Mouse (Mus musculus) olfactory bulb, adult 2 months (tissue): ENCODE results near the gene Cchcr1. TPM values are rescaled to one million over a fixed set of nuclear protein-coding genes. Genes with fewer than 3 reads are reported as not detected.
"Not testable (repeated sequence)": the region's sequence is repeated elsewhere in the genome, so short reads cannot be mapped to it uniquely, and the experiment has no call there.

ENCODE experiments used
- H3K27ac ChIP-seq: fragments of 200-500 bp; 2 replicates; pipeline ENCODE4 v1.5.1; 2012; ENCODE audit warnings: low read depth, low read length; ENCODE audit not compliant: insufficient read depth
- H3K4me1 ChIP-seq: fragments of 200-500 bp; 2 replicates; pipeline ENCODE4 v1.6.1; 2012; ENCODE audit warnings: low read length; ENCODE audit not compliant: control insufficient read depth, insufficient read depth
- H3K4me3 ChIP-seq: fragments of 200-500 bp; 2 replicates; pipeline ENCODE4 v1.5.1; 2012; ENCODE audit warnings: mild to moderate bottlenecking, low read depth, low read length, moderate library complexity; ENCODE audit not compliant: insufficient read depth
- CTCF ChIP-seq: fragments of 200-500 bp; IDR thresholded peaks from 2 replicates; pipeline ENCODE4 v1.5.1; 2012; ENCODE audit warnings: low read depth, mild to moderate bottlenecking, low read length, moderate library complexity; ENCODE audit not compliant: insufficient read depth
- POLR2A ChIP-seq: fragments of 200-500 bp; IDR thresholded peaks from 2 replicates; pipeline ENCODE4 v1.6.1; 2012; ENCODE audit warnings: mild to moderate bottlenecking, low read depth, low read length, moderate library complexity; ENCODE audit not compliant: insufficient read depth
- WGBS: fragments of 180-500 bp; shearing (Covaris S2); methylation state at CpG from one replicate; pipeline ENCODE4 v1.1.7; 2018; 5-methylcytosine and 5-hydroxymethylcytosine counted together
- polyA plus RNA-seq: library from polyadenylated mRNA; stranded (reverse); fragments of >200 nt; gene quantifications from 2 replicates; pipeline ENCODE4 v1.2.4, GENCODE M21; 2012; ENCODE audit warnings: low replicate concordance; ENCODE audit not compliant: missing spikeins, insufficient read depth, insufficient read length

Gene Cchcr1
- polyA plus RNA-seq, 1 experiment = not detected

GRCm38 (mm10) chr17:35502226-35502625, 14.7 kb upstream of the Cchcr1 start:
- Histone ChIP-seq H3K4me3 (no peak overlapping the region), H3K27ac (no peak overlapping the region), H3K4me1 (no peaks in the 10 kb centered on the region)
- WGBS = 30% methylated on average over 6 of the region's 6 CpGs
- TF ChIP-seq CTCF (no peak), POLR2A (no peak)

DNA sequence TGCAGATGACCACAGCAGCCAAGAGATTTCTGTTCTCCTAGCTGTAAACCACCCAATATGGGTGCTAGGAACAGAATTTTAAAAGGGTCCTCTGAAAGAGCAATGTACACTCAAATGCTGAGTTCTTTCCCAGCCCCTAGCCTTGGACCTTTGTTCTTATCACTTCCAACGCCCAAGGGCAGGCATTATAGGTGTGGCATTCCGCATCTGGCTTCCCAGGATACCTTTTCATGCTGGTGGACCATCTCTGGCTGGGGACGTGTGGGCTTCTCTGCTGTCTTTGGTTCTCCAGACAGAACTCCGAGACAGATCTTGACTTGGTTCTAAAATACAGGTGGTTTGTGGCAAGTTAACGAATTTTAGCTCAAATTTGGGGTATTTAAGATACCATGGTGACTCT, 14.1 kb upstream of the Cchcr1 start:
- H3K27ac ChIP-seq = no peak overlapping the region
- 75% methylated on average over 5 of the region's 5 CpGs for WGBS
- H3K4me1 ChIP-seq = no peaks in the 10 kb centered on the region
- no peak overlapping the region for H3K4me3 ChIP-seq
- no peak for TF ChIP-seq POLR2A
- no peak for TF ChIP-seq CTCF

- TF ChIP-seq POLR2A (no peak), CTCF (no peak)
- Histone ChIP-seq H3K27ac (no peak overlapping the region), H3K4me3 (no peak overlapping the region), H3K4me1 (no peaks in the 10 kb centered on the region)
- WGBS = 49% methylated on average over 5 of the region's 5 CpGs
These were observed 13.1 kb upstream of the Cchcr1 start for GRCm38 (mm10) chr17:35503849-35504248.

DNA sequence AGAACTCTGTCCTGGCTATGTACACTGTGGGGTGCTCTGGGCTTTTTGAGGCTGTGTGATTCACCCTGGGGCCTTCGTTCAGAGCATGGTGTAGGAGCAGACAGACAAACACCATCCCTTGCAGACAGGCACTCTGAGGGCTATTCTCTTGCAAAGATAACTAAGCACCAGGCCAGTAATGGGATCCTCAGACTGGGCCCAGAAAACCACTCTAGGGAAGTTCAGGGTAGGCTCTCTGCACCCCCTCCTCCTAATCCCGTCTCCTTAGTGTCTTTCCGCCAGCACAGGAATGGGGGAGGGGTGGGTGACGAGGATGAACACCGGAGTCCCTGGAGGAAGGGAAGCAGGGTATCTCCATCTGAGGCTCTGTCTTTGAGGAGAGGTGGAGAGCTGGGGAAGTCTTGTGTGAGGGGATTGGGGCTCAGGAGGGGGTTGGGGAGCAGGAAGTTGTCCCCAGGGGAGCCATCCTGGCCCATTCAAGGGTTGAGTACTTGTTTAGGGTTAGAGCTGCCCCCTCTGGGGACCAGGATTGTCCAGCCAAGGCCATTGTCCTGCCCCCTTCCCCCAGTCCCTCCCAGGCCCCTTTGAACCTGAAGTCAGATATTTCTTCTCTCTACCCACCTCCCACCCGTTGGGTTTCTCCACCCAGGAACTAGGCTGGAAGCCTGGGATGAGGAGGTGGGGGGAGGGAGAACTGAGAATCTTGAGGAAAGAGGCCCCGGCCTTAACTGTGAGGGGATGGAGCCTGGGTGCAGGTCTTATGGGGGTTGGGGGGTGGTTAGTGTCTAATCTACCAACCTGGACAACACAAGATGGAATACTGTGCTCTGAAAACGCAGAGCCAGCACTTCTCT, 12.0 kb upstream of the Cchcr1 start:
- Histone ChIP-seq H3K27ac (no peak overlapping the region), H3K4me1 (no peaks in the 10 kb centered on the region), H3K4me3 (no peak overlapping the region)
- TF ChIP-seq POLR2A = no peak
- TF ChIP-seq CTCF = no peak
- 43% methylated on average over 8 of the region's 8 CpGs for WGBS

- TF ChIP-seq CTCF (no peak), POLR2A (no peak)
- 61% methylated on average over 13 of the region's 13 CpGs for WGBS
- Histone ChIP-seq H3K4me1 (no peaks in the 10 kb centered on the region), H3K27ac (no peak within 1 kb of the TSS), H3K4me3 (no peak within 1 kb of the TSS)
These were observed 11.1 kb upstream of the Cchcr1 start, which contains the start of gene Pou5f1 for GRCm38 (mm10) chr17:35505776-35506175. Gene Pou5f1 (plus strand): TSS chr17:35506018.

- no peak overlapping the region for H3K4me3 ChIP-seq
- no peak for TF ChIP-seq CTCF
- TF ChIP-seq POLR2A = no peak
- H3K27ac ChIP-seq = no peak overlapping the region
- WGBS = 44% methylated on average over 10 of the region's 10 CpGs
- H3K4me1 ChIP-seq = no peaks in the 10 kb centered on the region
These were observed 10.0 kb upstream of the Cchcr1 start for GRCm38 (mm10) chr17:35506881-35507280.

GRCm38 (mm10) chr17:35507556-35508260, 9.2 kb upstream of the Cchcr1 start:
- Histone ChIP-seq H3K4me1 (no peaks in the 10 kb centered on the region), H3K27ac (no peak overlapping the region), H3K4me3 (no peak overlapping the region)
- WGBS = 46% methylated on average over 13 of the region's 13 CpGs
- no peak for TF ChIP-seq POLR2A
- TF ChIP-seq CTCF = no peak

GRCm38 (mm10) chr17:35508279-35508678, 8.6 kb upstream of the Cchcr1 start:
- WGBS = 66% methylated on average over 5 of the region's 5 CpGs
- not testable (repeated sequence) for H3K4me1 ChIP-seq, H3K27ac ChIP-seq, H3K4me3 ChIP-seq

GRCm38 (mm10) chr17:35509284-35509683, 7.6 kb upstream of the Cchcr1 start:
- no peak for TF ChIP-seq POLR2A
- peak; percentile 12; the same call in 1 of the 2 replicates for TF ChIP-seq CTCF
- 19% methylated on average over 8 of the region's 8 CpGs for WGBS
- H3K27ac ChIP-seq = no peak overlapping the region
- H3K4me3 ChIP-seq = no peak overlapping the region
- H3K4me1 ChIP-seq = no peaks in the 10 kb centered on the region

DNA sequence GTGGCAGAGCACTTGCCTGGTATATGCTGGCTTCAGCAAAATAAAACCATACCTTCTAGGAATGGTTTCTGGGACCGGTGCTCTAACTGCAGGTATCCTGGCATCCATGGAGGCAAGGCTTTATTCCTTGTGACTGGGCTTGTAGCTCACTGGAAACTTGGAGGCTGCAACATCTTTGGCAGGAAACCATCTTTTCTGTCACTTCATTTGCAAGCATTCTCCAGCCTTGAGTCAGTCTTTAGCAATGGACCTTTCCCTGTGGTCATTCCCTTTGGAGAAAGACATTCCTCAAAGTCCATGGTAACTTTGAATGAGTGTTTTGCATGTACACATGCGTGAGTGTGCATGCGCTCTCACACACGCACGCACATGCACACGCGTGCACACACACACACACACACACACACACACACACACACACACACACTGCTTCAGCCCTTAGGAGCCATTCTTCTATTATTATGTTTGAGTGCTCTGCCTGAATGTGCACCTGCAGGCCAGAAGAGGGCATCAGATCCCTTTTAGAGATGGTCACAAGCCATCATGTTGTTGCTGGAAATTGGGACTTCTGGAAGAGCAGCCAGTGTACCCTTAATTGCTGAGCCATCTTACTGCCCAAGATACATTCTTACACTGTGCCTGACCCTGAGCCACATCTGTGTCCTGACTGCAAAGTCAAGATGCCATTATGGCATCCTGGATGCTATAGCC, 3.8 kb upstream of the Cchcr1 start:
- H3K4me3 ChIP-seq = no peak overlapping the region
- peaks cover 10% of the 10 kb centered on the region for H3K4me1 ChIP-seq
- no peak overlapping the region for H3K27ac ChIP-seq
- TF ChIP-seq POLR2A (no peak), CTCF (no peak)
- 89% methylated on average over 7 of the region's 7 CpGs for WGBS
